Mouse (Mus musculus) heart, embryonic 14.5 days (tissue): ENCODE measurements around the gene Pde6d. TPM values are rescaled to one million over a fixed set of nuclear protein-coding genes. Genes with fewer than 3 reads are reported as not detected.

Source experiments
- ATAC-seq: fragments of 200-750 bp; cut with Nextera tagmentation; 2 replicates; pipeline ENCODE4 v1.8.0; 2017; ENCODE audit warnings: low read depth, moderate TSS enrichment; ENCODE audit not compliant: insufficient number of reproducible peaks, insufficient read depth, low FRiP score
- H3K27ac ChIP-seq, 2 experiments: fragments of 200-500 bp in 1 of 2; fragments of 300-500 bp in 1 of 2; sonication (generic) in 1 of 2; replicated peaks in 1 of 2; 2 replicates each; pipeline ENCODE4 v1.5.1; 2012 to 2014; ENCODE audit warnings: low read depth in 2 of 2, low read length in 2 of 2, control low read depth in 1 of 2, mild to moderate bottlenecking in 1 of 2, mixed read lengths in 1 of 2; ENCODE audit not compliant: control insufficient read depth in 1 of 2, insufficient read depth in 1 of 2
- H3K27me3 ChIP-seq: fragments of 300-500 bp; sonication (generic); 2 replicates; pipeline ENCODE4 v1.6.1; 2014; ENCODE audit warnings: mild to moderate bottlenecking, low read length, control low read depth; ENCODE audit not compliant: control insufficient read depth, insufficient read depth
- H3K36me3 ChIP-seq: fragments of 300-500 bp; sonication (generic); 2 replicates; pipeline ENCODE4 v1.6.1; 2014; ENCODE audit warnings: mild to moderate bottlenecking, control low read depth, low read length, mixed read lengths; ENCODE audit not compliant: control insufficient read depth, insufficient read depth
- H3K4me1 ChIP-seq, 2 experiments: fragments of 200-500 bp in 1 of 2; fragments of 300-500 bp in 1 of 2; sonication (generic) in 1 of 2; 2 replicates each; pipeline ENCODE4 v1.6.1; 2012 to 2014; ENCODE audit warnings: low read length in 2 of 2, control low read depth in 1 of 2, mixed read lengths in 1 of 2; ENCODE audit not compliant: control insufficient read depth in 2 of 2, insufficient read depth in 2 of 2
- H3K4me2 ChIP-seq: fragments of 300-500 bp; sonication (generic); 2 replicates; pipeline ENCODE4 v1.6.1; 2014; ENCODE audit warnings: mild to moderate bottlenecking, low read length
- H3K4me3 ChIP-seq, 2 experiments: fragments of 200-500 bp in 1 of 2; fragments of 300-500 bp in 1 of 2; sonication (generic) in 1 of 2; 2 replicates each; pipeline ENCODE4 v1.5.1; 2012 to 2014; ENCODE audit warnings: low read length in 2 of 2, mild to moderate bottlenecking in 2 of 2, control low read depth in 1 of 2, low read depth in 1 of 2, moderate library complexity in 1 of 2; ENCODE audit not compliant: control insufficient read depth in 1 of 2, insufficient read depth in 1 of 2
- H3K9ac ChIP-seq: fragments of 300-500 bp; sonication (generic); 2 replicates; pipeline ENCODE4 v1.6.1; 2014; ENCODE audit warnings: mild to moderate bottlenecking, low read length
- H3K9me3 ChIP-seq: fragments of 300-500 bp; sonication (generic); 2 replicates; pipeline ENCODE4 v1.6.1; 2016; ENCODE audit warnings: low read length, control low read depth; ENCODE audit not compliant: control insufficient read depth
- WGBS: fragments of 180-500 bp; shearing (Covaris S2); extraction: QIAGEN DNeasy Blood & Tissue Kit; methylation state at CpG from one replicate; pipeline ENCODE4 v1.1.7; 2014; 5-methylcytosine and 5-hydroxymethylcytosine counted together
- polyA plus RNA-seq: library from polyadenylated mRNA; unstranded; fragments of >200 nt; fragmentation: Nextera tagmentation; extraction: Ambion mirVana; gene quantifications from 2 replicates; pipeline ENCODE4 v1.2.1, GENCODE M21; 2014

Gene Pde6d
- 63.5 and 67.9 TPM in 2 replicates for polyA plus RNA-seq

- Histone ChIP-seq H3K36me3 (no peaks in the 10 kb centered on the region), H3K9ac (peak within 1 kb of the TSS; percentile 90), H3K27me3 (no peaks in the 10 kb centered on the region), H3K27ac (peak within 1 kb of the TSS; percentile 43 to 74; a peak in 3 of 4 replicates), H3K4me1 (peaks cover 6 to 20% of the 10 kb centered on the region in 2 experiments), H3K4me2 (peak within 1 kb of the TSS; percentile 81), H3K4me3 (peak within 1 kb of the TSS; percentile 90 to 93), H3K9me3 (no peaks in the 10 kb centered on the region)
- ATAC-seq = peak; percentile 93
- WGBS = 1% methylated on average over 26 of the region's 26 CpGs
These were observed at the start of gene Pde6d, which contains the start of gene Cops7b for GRCm38 (mm10) chr1:86582451-86583096. TSS of gene Pde6d (minus strand) at chr1:86582629. TSS of gene Cops7b (plus strand) at chr1:86582904.

GRCm38 (mm10) chr1:86630527-86630926, 48.1 kb upstream of the Pde6d start:
- Histone ChIP-seq H3K4me1 (no peaks in the 10 kb centered on the region), H3K27me3 (no peaks in the 10 kb centered on the region), H3K9ac (no peak overlapping the region), H3K4me3 (no peak overlapping the region), H3K27ac (no peak overlapping the region), H3K36me3 (no peaks in the 10 kb centered on the region), H3K9me3 (no peaks in the 10 kb centered on the region), H3K4me2 (no peak overlapping the region)
- WGBS = 65% methylated on average over 4 of the region's 4 CpGs
- ATAC-seq = no peak

- Histone ChIP-seq H3K4me1 (no peaks in the 10 kb centered on the region), H3K27me3 (no peaks in the 10 kb centered on the region), H3K27ac (no peak overlapping the region), H3K9me3 (no peaks in the 10 kb centered on the region), H3K4me2 (no peak overlapping the region), H3K4me3 (no peak overlapping the region), H3K9ac (no peak overlapping the region), H3K36me3 (no peaks in the 10 kb centered on the region)
- ATAC-seq = no peak
- WGBS = 44% methylated on average over 4 of the region's 4 CpGs
These were observed 47.5 kb upstream of the Pde6d start for GRCm38 (mm10) chr1:86629936-86630335.

DNA sequence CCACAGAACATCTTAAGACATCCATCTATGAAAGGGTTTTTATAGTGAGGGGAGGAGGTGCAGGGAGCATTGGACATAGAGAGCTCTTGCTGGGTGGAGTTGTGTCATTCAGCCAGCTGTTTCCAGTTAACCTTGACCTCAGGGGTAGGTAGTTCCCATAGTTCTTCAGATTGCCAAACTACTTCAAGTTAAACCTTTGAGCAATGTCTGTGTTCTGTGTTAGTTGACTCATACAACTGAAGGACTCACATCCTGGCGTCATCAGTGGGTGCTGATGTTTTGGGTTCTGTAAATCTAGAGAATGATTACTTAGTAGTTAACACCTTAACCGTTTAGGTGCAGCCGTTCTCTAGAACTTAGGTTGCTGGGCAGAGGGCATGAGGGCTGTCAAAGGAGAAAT, 45.8 kb upstream of the Pde6d start:
- Histone ChIP-seq H3K4me1 (no peaks in the 10 kb centered on the region), H3K4me2 (no peak overlapping the region), H3K4me3 (no peak overlapping the region), H3K27me3 (no peaks in the 10 kb centered on the region), H3K36me3 (no peaks in the 10 kb centered on the region), H3K9ac (no peak overlapping the region), H3K27ac (no peak overlapping the region), H3K9me3 (no peaks in the 10 kb centered on the region)
- ATAC-seq = no peak
- 80% methylated on average over 3 of the region's 3 CpGs for WGBS

DNA sequence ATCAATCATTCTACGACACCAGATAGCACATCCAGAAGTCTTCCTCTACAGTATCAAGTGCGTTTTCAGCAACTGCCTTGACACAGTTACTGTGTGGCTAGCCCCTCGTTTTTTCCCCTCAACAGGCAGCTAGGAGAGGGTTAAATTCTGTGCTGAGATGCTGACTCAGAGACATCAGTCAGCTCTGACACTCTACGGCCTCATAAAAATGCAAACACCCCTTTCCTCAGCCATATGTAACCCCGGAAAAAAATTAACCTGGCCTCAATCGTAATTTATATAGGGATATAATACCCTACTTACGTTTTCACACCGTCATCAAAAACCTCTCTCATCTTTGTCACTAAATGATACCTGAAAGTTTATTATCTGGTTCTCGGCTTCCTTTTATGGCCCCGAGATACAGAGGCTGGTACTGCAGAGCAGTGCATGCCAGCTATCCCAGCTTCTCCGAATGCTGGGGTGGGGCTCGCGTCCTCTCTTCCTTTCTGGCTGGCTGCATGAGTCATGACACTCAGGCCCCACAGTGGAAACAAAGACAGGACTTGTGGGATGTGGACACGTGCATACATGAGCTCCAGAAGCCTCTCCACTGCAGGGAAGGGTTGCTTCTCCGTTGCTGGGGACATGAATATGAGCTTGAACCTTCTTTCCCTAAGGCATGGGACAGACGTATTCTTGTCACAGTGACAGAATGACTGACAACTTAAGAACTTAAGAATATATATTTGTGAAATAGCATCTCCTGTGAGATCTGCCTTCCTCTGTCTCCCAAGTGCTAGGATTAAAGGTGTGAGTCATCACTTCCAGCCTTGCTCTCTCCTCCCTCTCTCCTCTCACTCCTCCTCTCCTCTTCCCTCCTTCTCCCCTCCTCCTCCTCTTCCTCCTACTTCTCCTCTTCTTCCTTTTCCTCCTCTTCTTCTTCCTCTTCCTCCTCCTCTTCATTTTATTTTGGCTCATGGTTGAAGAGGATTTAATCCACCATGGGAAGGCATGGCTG, 40.9 kb upstream of the Pde6d start:
- no peaks in the 10 kb centered on the region for H3K36me3 ChIP-seq
- H3K9me3 ChIP-seq = no peaks in the 10 kb centered on the region
- no peak for ATAC-seq
- no peak overlapping the region for H3K9ac ChIP-seq
- H3K4me3 ChIP-seq = no peak overlapping the region
- H3K27ac ChIP-seq = no peak overlapping the region
- WGBS = 44% methylated on average over 16 of the region's 16 CpGs
- H3K4me1 ChIP-seq = no peaks in the 10 kb centered on the region
- H3K4me2 ChIP-seq = 0 out of 2 replicates have a peak overlapping the region, but pooled peaks have one; percentile 9
- no peaks in the 10 kb centered on the region for H3K27me3 ChIP-seq

GRCm38 (mm10) chr1:86622296-86622695, 39.9 kb upstream of the Pde6d start:
- 74% methylated on average over 2 of the region's 2 CpGs for WGBS
- ATAC-seq = no peak
- no peak overlapping the region for H3K4me2 ChIP-seq
- H3K4me3 ChIP-seq = no peak overlapping the region
- no peak overlapping the region for H3K27ac ChIP-seq
- no peak overlapping the region for H3K9ac ChIP-seq
- H3K9me3 ChIP-seq = no peaks in the 10 kb centered on the region
- no peaks in the 10 kb centered on the region for H3K36me3 ChIP-seq
- no peaks in the 10 kb centered on the region for H3K4me1 ChIP-seq
- no peaks in the 10 kb centered on the region for H3K27me3 ChIP-seq

DNA sequence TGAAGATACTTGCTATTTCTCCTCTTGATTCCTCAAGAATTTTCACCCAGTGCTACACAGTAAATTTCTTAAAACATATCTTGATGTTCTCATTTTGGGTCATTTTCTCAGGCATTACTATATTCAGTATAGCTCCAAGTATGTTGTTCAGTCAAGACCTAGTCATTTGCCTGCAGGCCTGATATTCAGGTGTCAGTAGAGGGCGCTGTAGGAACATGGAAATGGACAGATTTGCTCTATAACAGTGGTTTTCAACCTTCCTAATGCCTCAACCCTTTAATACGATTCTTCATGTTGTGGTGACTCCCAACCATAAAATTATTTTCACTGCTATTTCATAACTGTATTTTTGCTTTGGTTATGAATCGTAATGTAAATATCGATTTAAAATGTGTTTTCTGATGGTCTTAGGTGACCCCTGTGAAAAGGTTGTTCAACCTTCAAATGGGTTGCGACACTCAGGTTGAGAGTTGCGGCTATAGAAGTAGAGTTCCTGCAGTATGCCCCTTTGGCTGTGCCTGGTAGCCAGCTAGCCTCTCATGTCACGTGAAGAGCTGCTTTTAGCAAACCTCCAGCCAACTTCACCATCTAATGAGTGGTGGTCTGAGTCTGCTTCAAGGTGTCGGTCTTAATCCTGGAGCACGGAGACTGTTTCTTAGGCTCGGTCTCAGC, 36.2 kb upstream of the Pde6d start:
- Histone ChIP-seq H3K9ac (no peak overlapping the region), H3K27ac (no peak overlapping the region)
- WGBS = 58% methylated on average over 10 of the region's 10 CpGs

More for the DNA sequence above, 36.2 kb upstream of the Pde6d start:
- Histone ChIP-seq H3K4me1 (no peaks in the 10 kb centered on the region), H3K36me3 (no peaks in the 10 kb centered on the region), H3K4me2 (no peak overlapping the region), H3K27me3 (no peaks in the 10 kb centered on the region), H3K4me3 (no peak overlapping the region), H3K9me3 (no peaks in the 10 kb centered on the region)
- no peak for ATAC-seq
